1 mouse cellular context compared by ENCODE assay signal in genomic region chr8:26835616-26836015, GRCm38 (mm10).
TF ChIP-seq lines count a peak whose summit lies in the region.

No protein-coding gene starts in this region.

TF ChIP-seq in CH12.LX, 34 proteins besides CTCF, POLR2A, EP300 and RAD21 (continued from another document):
- no peak for TF ChIP-seq BHLHE40 (IDR thresholded peaks at IDR 0.05; ENCODE audit: low read depth, low read length)
- no peak for TF ChIP-seq PAX5 (IDR thresholded peaks at IDR 0.05; ENCODE audit: low read length)
- TF ChIP-seq UBTF (IDR thresholded peaks at IDR 0.05; ENCODE audit: low read depth, low read length), result no peak
- TF ChIP-seq ELF1 (IDR thresholded peaks at IDR 0.05; ENCODE audit: low read depth, low read length), result peak; percentile 45
